Mouse (Mus musculus) thymus, postnatal 4 days (tissue): Measurements from ENCODE around the gene Npm3.

Experiments used
- DNase-seq: peaks from one replicate; pipeline ENCODE4 v3.0.0; 2021

The Npm3 gene

GRCm38 (mm10) chr19:45733564-45733963 lies 15.8 kb downstream of the Npm3 start:
- peak; percentile 64 for DNase-seq

- DNase-seq, result no peak
Observed at GRCm38 (mm10) chr19:45731658-45732057, 17.7 kb downstream of the Npm3 start.

GRCm38 (mm10) chr19:45730042-45730441 lies 19.3 kb downstream of the Npm3 start:
- DNase-seq, result no peak

GRCm38 (mm10) chr19:45727231-45727630 lies 22.2 kb downstream of the Npm3 start:
- peak; percentile 72 for DNase-seq

- no peak for DNase-seq
Observed at GRCm38 (mm10) chr19:45725677-45726277, 23.6 kb downstream of the Npm3 start.

- DNase-seq, result no peak
Observed at GRCm38 (mm10) chr19:45722188-45722587, 27.2 kb downstream of the Npm3 start.

GRCm38 (mm10) chr19:45718286-45718685 lies 31.1 kb downstream of the Npm3 start:
- no peak for DNase-seq

GRCm38 (mm10) chr19:45717493-45718220 lies 31.7 kb downstream of the Npm3 start:
- DNase-seq, result no peak

- DNase-seq, result no peak
Observed at GRCm38 (mm10) chr19:45708704-45709103, 40.7 kb downstream of the Npm3 start.
